Mouse (Mus musculus): Measurements from ENCODE around the gene Stk38. TPM values are rescaled to one million over a fixed set of nuclear protein-coding genes. Genes with fewer than 3 reads are reported as not detected.
"Not testable (repeated sequence)": the region's sequence is repeated elsewhere in the genome, so short reads cannot be mapped to it uniquely, and the experiment has no call there.

Gene Stk38
- polyA plus RNA-seq, 1 experiment from 2014 or later: 113 TPM

- ATAC-seq (ENCODE audit: low read depth): no peak
- H3K9ac ChIP-seq: peak overlapping the region; percentile 96
- peaks cover 25% of the 10 kb centered on the region for H3K36me3 ChIP-seq
- peak overlapping the region; percentile 98; the same call in 1 of the 2 replicates for H3K27ac ChIP-seq (replicated peaks)
- no peaks in the 10 kb centered on the region for H3K9me3 ChIP-seq
- H3K4me1 ChIP-seq (replicated peaks): peaks cover 50% of the 10 kb centered on the region
- H3K4me2 ChIP-seq: peak overlapping the region; percentile 100
- peak overlapping the region; percentile 88 for H3K4me3 ChIP-seq
- 2% methylated on average over 6 of the region's 6 CpGs for WGBS
- H3K27me3 ChIP-seq: no peaks in the 10 kb centered on the region
Measured at GRCm38 (mm10) chr17:29033569-29034061, 25.8 kb upstream of the Stk38 start.

GRCm38 (mm10) chr17:29032274-29033069 is 24.7 kb upstream of the Stk38 start, which contains the start of gene Srsf3:
Gene Srsf3 (plus strand): TSS chr17:29032628.
- peak; percentile 98 for ATAC-seq (ENCODE audit: low read depth)

GRCm38 (mm10) chr17:29031771-29032273 is 24.0 kb upstream of the Stk38 start:
- H3K4me2 ChIP-seq: peak overlapping the region; percentile 76
- peaks cover 39% of the 10 kb centered on the region for H3K4me1 ChIP-seq (replicated peaks)
- ATAC-seq (ENCODE audit: low read depth): peak; percentile 26; the same call in 1 of the 2 replicates
- under 1% methylated on average over 26 of the region's 26 CpGs for WGBS
- H3K36me3 ChIP-seq: peaks cover 7% of the 10 kb centered on the region
- no peaks in the 10 kb centered on the region for H3K9me3 ChIP-seq
- no peaks in the 10 kb centered on the region for H3K27me3 ChIP-seq
- peak overlapping the region; percentile 98 for H3K27ac ChIP-seq (replicated peaks)
- H3K4me3 ChIP-seq: peak overlapping the region; percentile 88
- H3K9ac ChIP-seq: peak overlapping the region; percentile 85

More at GRCm38 (mm10) chr17:29032274-29033069, 24.7 kb upstream of the Stk38 start, which contains the start of gene Srsf3:
- Histone ChIP-seq H3K9ac (peak within 1 kb of the TSS; percentile 96), H3K27me3 (no peaks in the 10 kb centered on the region), H3K9me3 (no peaks in the 10 kb centered on the region), H3K36me3 (peaks cover 13% of the 10 kb centered on the region), H3K4me1 (replicated peaks) (peaks cover 41% of the 10 kb centered on the region), H3K4me2 (peak within 1 kb of the TSS; percentile 100), H3K4me3 (peak within 1 kb of the TSS; percentile 88), H3K27ac (replicated peaks) (peak within 1 kb of the TSS; percentile 98)
- under 1% methylated on average over 77 of the region's 77 CpGs for WGBS

- 44% methylated on average over 7 of the region's 7 CpGs for WGBS
- not testable (repeated sequence) for H3K36me3 ChIP-seq; ATAC-seq (ENCODE audit: low read depth); H3K9me3 ChIP-seq; H3K27me3 ChIP-seq
- H3K27ac ChIP-seq (replicated peaks): peak overlapping the region; percentile 98
- peaks cover 34% of the 10 kb centered on the region for H3K4me1 ChIP-seq (replicated peaks)
- peak overlapping the region; percentile 85 for H3K9ac ChIP-seq
- peak overlapping the region; percentile 88 for H3K4me3 ChIP-seq
- H3K4me2 ChIP-seq: peak overlapping the region; percentile 76
Measured at GRCm38 (mm10) chr17:29031085-29031711, 23.4 kb upstream of the Stk38 start.

GRCm38 (mm10) chr17:29030321-29031034 is 22.7 kb upstream of the Stk38 start:
- ATAC-seq (ENCODE audit: low read depth): no peak
- no peaks in the 10 kb centered on the region for H3K27me3 ChIP-seq
- H3K4me2 ChIP-seq: no peak overlapping the region
- H3K4me1 ChIP-seq (replicated peaks): peaks cover 28% of the 10 kb centered on the region
- 93% methylated on average over 6 of the region's 6 CpGs for WGBS
- H3K36me3 ChIP-seq: no peaks in the 10 kb centered on the region; the same call in 1 of the 2 replicates
- no peak overlapping the region for H3K27ac ChIP-seq (replicated peaks)
- no peaks in the 10 kb centered on the region for H3K9me3 ChIP-seq
- no peak overlapping the region for H3K4me3 ChIP-seq
- H3K9ac ChIP-seq: no peak overlapping the region

GRCm38 (mm10) chr17:29026652-29027356 is 19.0 kb upstream of the Stk38 start:
- Histone ChIP-seq H3K27me3 (peaks cover 5% of the 10 kb centered on the region; the same call in 1 of the 2 replicates), H3K4me3 (no peak overlapping the region), H3K9me3 (no peaks in the 10 kb centered on the region), H3K27ac (replicated peaks) (no peak overlapping the region), H3K9ac (no peak overlapping the region), H3K4me2 (no peak overlapping the region), H3K4me1 (replicated peaks) (peaks cover 30% of the 10 kb centered on the region), H3K36me3 (no peaks in the 10 kb centered on the region)
- 40% methylated on average over 5 of the region's 5 CpGs for WGBS
- no peak for ATAC-seq (ENCODE audit: low read depth)

- peak; percentile 6; the same call in 1 of the 2 replicates for ATAC-seq (ENCODE audit: low read depth)
- no peak overlapping the region for H3K27ac ChIP-seq (replicated peaks)
- no peaks in the 10 kb centered on the region for H3K36me3 ChIP-seq
- H3K27me3 ChIP-seq: peaks cover 5% of the 10 kb centered on the region; the same call in 1 of the 2 replicates
- H3K4me1 ChIP-seq (replicated peaks): peaks cover 22% of the 10 kb centered on the region
- H3K9me3 ChIP-seq: no peaks in the 10 kb centered on the region
- no peak overlapping the region for H3K4me2 ChIP-seq
- H3K9ac ChIP-seq: no peak overlapping the region
- 12% methylated on average over 10 of the region's 10 CpGs for WGBS
- H3K4me3 ChIP-seq: no peak overlapping the region
Measured at GRCm38 (mm10) chr17:29024896-29025565, 17.2 kb upstream of the Stk38 start.

GRCm38 (mm10) chr17:29024047-29024892 is 16.5 kb upstream of the Stk38 start:
- H3K4me1 ChIP-seq (replicated peaks): peaks cover 22% of the 10 kb centered on the region

GRCm38 (mm10) chr17:29023346-29023745 is 15.6 kb upstream of the Stk38 start:
- H3K4me3 ChIP-seq: no peak overlapping the region
- no peaks in the 10 kb centered on the region for H3K36me3 ChIP-seq
- no peak overlapping the region for H3K4me2 ChIP-seq
- no peak overlapping the region for H3K9ac ChIP-seq
- H3K9me3 ChIP-seq: no peaks in the 10 kb centered on the region
- H3K27me3 ChIP-seq: peaks cover 5% of the 10 kb centered on the region; the same call in 1 of the 2 replicates
- no peak overlapping the region for H3K27ac ChIP-seq (replicated peaks)
- no peak for ATAC-seq (ENCODE audit: low read depth)
- WGBS: 86% methylated on average over 6 of the region's 6 CpGs
- H3K4me1 ChIP-seq (replicated peaks): peaks cover 22% of the 10 kb centered on the region

More at GRCm38 (mm10) chr17:29024047-29024892, 16.5 kb upstream of the Stk38 start:
- H3K27ac ChIP-seq (replicated peaks): no peak overlapping the region
- no peaks in the 10 kb centered on the region for H3K36me3 ChIP-seq
- no peaks in the 10 kb centered on the region for H3K9me3 ChIP-seq
- no peak overlapping the region for H3K4me3 ChIP-seq
- no peak overlapping the region for H3K9ac ChIP-seq
- WGBS: 62% methylated on average over 22 of the region's 22 CpGs
- no peak overlapping the region for H3K4me2 ChIP-seq
- no peak for ATAC-seq (ENCODE audit: low read depth)
- peaks cover 5% of the 10 kb centered on the region; the same call in 1 of the 2 replicates for H3K27me3 ChIP-seq

GRCm38 (mm10) chr17:29022230-29022819 is 14.5 kb upstream of the Stk38 start:
- Histone ChIP-seq H3K9ac (no peak overlapping the region), H3K36me3 (no peaks in the 10 kb centered on the region), H3K27me3 (peaks cover 5% of the 10 kb centered on the region; the same call in 1 of the 2 replicates), H3K4me2 (peak overlapping the region; percentile 6; the same call in 1 of the 2 replicates), H3K9me3 (no peaks in the 10 kb centered on the region), H3K4me3 (no peak overlapping the region), H3K27ac (replicated peaks) (no peak overlapping the region), H3K4me1 (replicated peaks) (peaks cover 22% of the 10 kb centered on the region)
- WGBS: 20% methylated on average over 15 of the region's 15 CpGs
- 0 out of 2 replicates have a peak, but pooled peaks have one; percentile 45 for ATAC-seq (ENCODE audit: low read depth)

Measured in neural tube, embryonic 13.5 days (tissue).